Mouse (Mus musculus): ENCODE measurements at regions not wholly inside any gene's neighbourhood (a gene's known extent, or its start where the extent isn't known, plus 50 kb on each side); places are given as distances from the start of the nearest gene placed in this dataset.

GRCm38 (mm10) chr2:82508595-82508994 is 434.8 kb upstream of the Fsip2 start:
- no peak for DNase-seq (ENCODE audit: low spot score)

GRCm38 (mm10) chr2:82515165-82515564 is 428.3 kb upstream of the Fsip2 start:
- DNase-seq (ENCODE audit: low spot score) = peak; percentile 8

GRCm38 (mm10) chr2:82519951-82520350 is 423.5 kb upstream of the Fsip2 start:
- no peak for DNase-seq (ENCODE audit: low spot score)

GRCm38 (mm10) chr2:82538958-82539357 is 404.5 kb upstream of the Fsip2 start:
- DNase-seq (ENCODE audit: low spot score) = peak; percentile 12

- no peak for DNase-seq (ENCODE audit: low spot score)
Observed at GRCm38 (mm10) chr2:82540676-82541075, 402.8 kb upstream of the Fsip2 start.

- DNase-seq (ENCODE audit: low spot score) = peak; percentile 9
Observed at GRCm38 (mm10) chr2:82570358-82570757, 373.1 kb upstream of the Fsip2 start.

GRCm38 (mm10) chr2:82572099-82572498 is 371.3 kb upstream of the Fsip2 start:
- DNase-seq (ENCODE audit: low spot score) = peak; percentile 35

GRCm38 (mm10) chr2:82573841-82574240 is 369.6 kb upstream of the Fsip2 start:
- no peak for DNase-seq (ENCODE audit: low spot score)

GRCm38 (mm10) chr2:82579665-82580064 is 363.8 kb upstream of the Fsip2 start:
- DNase-seq (ENCODE audit: low spot score) = no peak

- DNase-seq (ENCODE audit: low spot score) = peak; percentile 67
Observed at GRCm38 (mm10) chr2:82616185-82616584, 327.2 kb upstream of the Fsip2 start.

GRCm38 (mm10) chr2:82620553-82620952 is 322.9 kb upstream of the Fsip2 start:
- no peak for DNase-seq (ENCODE audit: low spot score)

GRCm38 (mm10) chr2:82644428-82644827 is 299.0 kb upstream of the Fsip2 start:
- no peak for DNase-seq (ENCODE audit: low spot score)
